Mouse (Mus musculus) layer of hippocampus, adult 6 months (tissue): Measurements from ENCODE around the gene Sulf2. TPM values are rescaled to one million over a fixed set of nuclear protein-coding genes. Genes with fewer than 3 reads are reported as not detected.

Experiments
- long read RNA-seq, 2 experiments: library from polyadenylated mRNA; unstranded; transcript quantifications; one replicate each; pipeline ENCODE4 v2.0.0; 2019 to 2020
- polyA plus RNA-seq: library from polyadenylated mRNA; unstranded; fragments of <200 nt; fragmentation: Nextera tagmentation; gene quantifications from 2 replicates; pipeline ENCODE4 v1.2.3, GENCODE M21; 2021

Sulf2 gene
- 16.6 and 16.9 TPM in 2 replicates for polyA plus RNA-seq
- long read RNA-seq, experiment 1, partial matches to known transcripts = 15 of 43 reads
- long read RNA-seq, experiment 1, other reads (novel, unspliced or antisense) = 26 of 43 reads
- long read RNA-seq, experiment 2, full-length matches to known transcripts = 23 of 75 reads
- long read RNA-seq, experiment 2, partial matches to known transcripts = 40 of 75 reads
- long read RNA-seq, experiment 2, other reads (novel, unspliced or antisense) = 12 of 75 reads

DNA sequence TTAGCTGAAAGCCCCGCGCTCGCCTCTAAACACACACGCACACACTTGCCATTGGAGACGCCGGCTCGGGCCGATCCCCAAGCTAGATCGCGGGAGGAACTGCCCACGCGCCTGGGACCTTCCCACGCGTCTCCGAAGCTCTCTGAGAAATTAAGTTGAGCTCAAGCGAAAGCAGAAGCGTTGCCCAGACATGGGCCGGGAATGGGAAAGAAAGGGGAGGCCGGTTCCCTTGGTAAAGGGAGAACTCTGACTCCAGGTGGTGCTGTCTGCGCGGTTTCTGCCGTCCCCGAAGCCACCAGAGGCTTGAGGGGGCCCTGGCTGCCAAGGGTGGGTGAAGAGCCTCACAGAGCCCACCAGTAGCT, at the start of gene Sulf2:
Gene Sulf2, minus strand, starts transcription at position 210 of the 362 bp plus-strand sequence.

Other genes with a start within 250 kb of the Sulf2 start
- 8.3 and 11.2 TPM in 2 replicates for gene Ncoa3, start 163.0 kb downstream of the Sulf2 start, polyA plus RNA-seq